Mouse (Mus musculus) limb, embryonic 14.5 days (tissue): Measurements from ENCODE around the gene Klf15. TPM values are rescaled to one million over a fixed set of nuclear protein-coding genes. Genes with fewer than 3 reads are reported as not detected.

Experiments used
- ATAC-seq: fragments of 200-750 bp; cut with Nextera tagmentation; 2 replicates; pipeline ENCODE4 v1.8.0; 2017; ENCODE audit warnings: low read depth, moderate number of reproducible peaks, moderate TSS enrichment; ENCODE audit not compliant: low FRiP score
- DNase-seq: peaks from one replicate; pipeline ENCODE4 v3.0.0-alpha.2; 2015; ENCODE audit warnings: low spot score
- H3K27ac ChIP-seq: fragments of 300-500 bp; sonication (generic); replicated peaks from 2 replicates; pipeline ENCODE4 v1.5.1; 2014; ENCODE audit warnings: low read depth, mild to moderate bottlenecking, low read length, moderate library complexity, mixed read lengths
- H3K27me3 ChIP-seq: fragments of 300-500 bp; sonication (generic); 2 replicates; pipeline ENCODE4 v1.6.1; 2014; ENCODE audit warnings: low read length, mixed read lengths; ENCODE audit not compliant: control insufficient read depth, insufficient read depth
- H3K36me3 ChIP-seq: fragments of 300-500 bp; sonication (generic); 2 replicates; pipeline ENCODE4 v1.6.1; 2014; ENCODE audit warnings: mild to moderate bottlenecking, low read length, moderate library complexity, mixed read lengths; ENCODE audit not compliant: control insufficient read depth, insufficient read depth
- H3K4me1 ChIP-seq: fragments of 300-500 bp; sonication (generic); 2 replicates; pipeline ENCODE4 v1.6.1; 2014; ENCODE audit warnings: antibody characterized with exemption, low read length, mixed read lengths; ENCODE audit not compliant: control insufficient read depth, insufficient read depth
- H3K4me2 ChIP-seq: fragments of 300-500 bp; sonication (generic); replicated peaks from 2 replicates; pipeline ENCODE4 v1.6.1; 2014; ENCODE audit warnings: low read depth, mild to moderate bottlenecking, low read length, moderate library complexity; ENCODE audit not compliant: severe bottlenecking
- H3K4me3 ChIP-seq: fragments of 300-500 bp; sonication (generic); replicated peaks from 2 replicates; pipeline ENCODE4 v1.5.1; 2014; ENCODE audit warnings: low read length
- H3K9ac ChIP-seq: fragments of 300-500 bp; sonication (generic); 2 replicates; pipeline ENCODE4 v1.6.1; 2014; ENCODE audit warnings: mild to moderate bottlenecking, low read depth, low read length, moderate library complexity; ENCODE audit not compliant: severe bottlenecking
- H3K9me3 ChIP-seq: fragments of 300-500 bp; sonication (generic); 2 replicates; pipeline ENCODE4 v1.6.1; 2016; ENCODE audit warnings: low read length; ENCODE audit not compliant: control insufficient read depth
- POLR2A ChIP-seq: fragments of 200-500 bp; IDR thresholded peaks from 2 replicates; pipeline ENCODE4 v1.8.0; 2012; ENCODE audit warnings: inconsistent platforms, mild to moderate bottlenecking, moderate library complexity, borderline replicate concordance; ENCODE audit not compliant: insufficient read depth, insufficient read length; ENCODE audit errors: extremely low read depth
- WGBS: fragments of 180-500 bp; shearing (Covaris S2); extraction: QIAGEN DNeasy Blood & Tissue Kit; methylation state at CpG from one replicate; pipeline ENCODE4 v1.1.7; 2014; 5-methylcytosine and 5-hydroxymethylcytosine counted together
- polyA plus RNA-seq, 2 experiments: library from polyadenylated mRNA; depleted of rRNA in 1 of 2; stranded (reverse) in 1 of 2; unstranded in 1 of 2; fragments of >200 nt; fragmentation: Nextera tagmentation in 1 of 2; extraction: Ambion mirVana in 1 of 2; gene quantifications; 2 replicates each; pipeline versions ENCODE4 v1.2.1 to v1.2.3; 2012 to 2014

The Klf15 gene
- polyA plus RNA-seq, 2 experiments, result 5.3 to 7.0 TPM

DNA sequence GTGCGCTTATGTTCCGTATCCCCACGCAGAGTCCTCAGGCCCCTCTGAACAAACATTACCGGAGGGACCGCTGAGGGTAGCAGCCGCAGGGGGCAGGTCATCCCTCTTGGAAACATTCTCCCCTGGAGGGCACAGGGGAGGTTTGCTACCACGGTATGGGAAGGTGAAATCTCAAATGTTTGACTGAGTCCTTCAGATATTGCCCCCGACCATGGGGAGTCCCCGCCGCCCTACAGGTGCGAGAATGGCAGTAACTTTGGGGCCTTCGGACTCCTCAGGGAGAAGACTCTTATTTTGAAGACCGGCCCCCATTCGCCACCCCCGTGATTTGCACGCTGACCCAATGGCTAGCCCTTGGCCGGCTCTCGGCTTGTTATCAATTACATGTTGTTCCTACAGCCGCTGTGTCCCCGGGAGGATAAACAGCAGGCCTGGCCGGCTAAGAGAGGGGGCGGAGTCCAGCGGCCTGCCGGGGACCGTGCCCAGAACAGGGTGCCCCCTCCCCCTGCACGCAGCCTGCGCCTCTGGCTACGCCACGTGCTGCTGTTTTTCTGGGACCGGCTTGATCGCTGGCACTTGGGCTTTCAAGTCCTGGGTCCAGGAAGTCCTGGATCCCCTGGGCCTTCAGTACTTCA, 969 bp downstream of the Klf15 start:
- Histone ChIP-seq H3K4me2 (peak overlapping the region; percentile 100), H3K27ac (no peak overlapping the region)
- no peak for TF ChIP-seq POLR2A

DNA sequence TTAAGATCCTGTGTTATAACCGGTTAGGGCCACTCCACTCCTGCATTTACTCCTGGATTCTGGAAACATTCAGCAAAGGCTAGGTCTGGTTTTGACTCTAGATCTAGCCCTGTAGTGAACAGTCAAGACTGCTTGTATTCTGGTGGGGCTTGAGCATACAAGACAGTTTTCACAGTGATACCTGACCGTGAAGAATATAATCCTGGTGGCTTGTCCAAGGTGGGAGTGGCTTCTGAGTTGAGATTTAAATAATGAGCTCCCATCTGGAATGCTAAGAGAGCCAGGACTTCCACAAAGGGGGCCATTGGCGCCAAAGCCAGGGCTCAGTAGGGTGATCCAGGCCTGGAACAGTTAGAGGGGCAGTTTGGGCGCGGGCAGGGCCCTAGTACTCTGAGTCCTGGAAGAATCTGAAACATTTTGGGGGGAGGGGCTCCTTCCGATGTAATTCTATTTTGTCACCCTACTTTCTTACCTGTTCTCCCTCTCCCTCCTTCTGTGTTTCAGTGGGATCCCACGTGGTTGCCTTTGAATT, 1.6 kb downstream of the Klf15 start:
- no peak overlapping the region for H3K27ac ChIP-seq
- peaks cover 15% of the 10 kb centered on the region for H3K4me1 ChIP-seq
- 31% methylated on average over 7 of the region's 7 CpGs for WGBS
- peaks cover 23% of the 10 kb centered on the region for H3K27me3 ChIP-seq
- H3K9ac ChIP-seq, result 0 out of 2 replicates have a peak overlapping the region, but pooled peaks have one; percentile 66
- no peaks in the 10 kb centered on the region for H3K36me3 ChIP-seq
- H3K4me3 ChIP-seq, result peak overlapping the region; percentile 64
- no peak for DNase-seq
- TF ChIP-seq POLR2A, result no peak
- ATAC-seq, result no peak
- peak overlapping the region; percentile 100 for H3K4me2 ChIP-seq
- H3K9me3 ChIP-seq, result no peaks in the 10 kb centered on the region

More for the DNA sequence above, 969 bp downstream of the Klf15 start:
- Histone ChIP-seq H3K27me3 (peaks cover 23% of the 10 kb centered on the region), H3K36me3 (no peaks in the 10 kb centered on the region), H3K9me3 (no peaks in the 10 kb centered on the region), H3K4me1 (peaks cover 15% of the 10 kb centered on the region), H3K9ac (peak overlapping the region; percentile 66), H3K4me3 (peak overlapping the region; percentile 64)
- DNase-seq (peak; percentile 56), ATAC-seq (peak; percentile 66; the same call in 1 of the 2 replicates)
- 2% methylated on average over 31 of the region's 31 CpGs for WGBS

DNA sequence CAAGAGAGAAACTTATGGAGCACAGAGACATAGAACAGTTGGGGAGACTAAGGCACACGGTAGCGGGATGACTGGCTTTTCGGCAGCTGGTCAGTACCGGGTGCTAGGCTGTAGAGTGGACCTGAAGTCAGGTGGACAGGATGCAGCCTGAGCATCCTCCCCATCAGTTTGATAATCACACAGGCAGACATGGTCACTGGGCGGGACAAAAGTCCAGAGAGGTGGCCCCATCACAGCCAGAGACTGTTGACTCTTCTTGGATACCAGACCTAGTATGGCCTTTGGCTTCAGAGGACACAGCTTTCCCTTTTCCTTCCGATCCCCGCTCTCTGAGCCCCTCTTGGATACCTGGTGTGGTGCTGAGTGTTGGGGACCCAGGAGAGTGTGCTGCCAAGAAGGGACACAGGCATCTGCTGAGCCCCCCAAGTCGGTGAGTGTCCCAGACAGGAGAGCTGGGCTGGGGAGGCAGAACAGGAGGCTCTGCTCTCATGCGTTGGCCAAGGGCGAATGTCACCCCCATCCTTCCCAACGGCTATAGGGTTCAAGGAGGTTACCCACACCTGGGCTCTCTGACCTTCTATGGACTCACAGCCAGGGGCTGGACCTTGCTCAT, 2.8 kb downstream of the Klf15 start:
- no peak for TF ChIP-seq POLR2A
- no peak overlapping the region for H3K9ac ChIP-seq
- WGBS, result 91% methylated on average over 11 of the region's 11 CpGs
- no peak overlapping the region for H3K4me3 ChIP-seq
- ATAC-seq (no peak), DNase-seq (no peak)
- H3K27me3 ChIP-seq, result peaks cover 23% of the 10 kb centered on the region
- peaks cover 15% of the 10 kb centered on the region for H3K4me1 ChIP-seq
- no peaks in the 10 kb centered on the region for H3K36me3 ChIP-seq
- H3K9me3 ChIP-seq, result no peaks in the 10 kb centered on the region
- H3K4me2 ChIP-seq, result no peak overlapping the region
- no peak overlapping the region for H3K27ac ChIP-seq

DNA sequence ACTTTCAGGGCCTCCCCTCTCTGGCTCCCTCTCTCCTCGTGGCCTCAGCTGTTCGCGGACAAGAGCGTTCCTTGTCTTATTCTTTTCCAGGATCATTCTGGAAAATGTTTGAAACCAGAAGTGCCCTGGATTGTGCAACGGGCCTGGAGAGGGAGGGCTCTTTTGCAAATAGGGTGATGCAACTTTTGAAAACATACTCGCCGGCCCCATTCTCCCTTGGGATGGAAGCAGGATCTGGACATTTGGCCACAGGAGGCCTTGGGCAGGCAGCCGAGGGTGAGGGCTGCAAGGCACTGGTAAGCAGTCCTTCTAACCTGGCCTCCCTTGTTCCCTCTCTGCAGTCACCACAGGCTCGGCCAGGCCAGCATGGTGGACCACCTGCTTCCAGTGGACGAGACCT, 3.7 kb downstream of the Klf15 start:
- DNase-seq (no peak), ATAC-seq (no peak)
- H3K27ac ChIP-seq, result no peak overlapping the region
- no peak for TF ChIP-seq POLR2A
- H3K4me2 ChIP-seq, result no peak overlapping the region
- no peaks in the 10 kb centered on the region for H3K36me3 ChIP-seq
- H3K27me3 ChIP-seq, result peaks cover 20% of the 10 kb centered on the region
- no peak overlapping the region for H3K4me3 ChIP-seq
- peaks cover 21% of the 10 kb centered on the region for H3K4me1 ChIP-seq
- no peaks in the 10 kb centered on the region for H3K9me3 ChIP-seq
- no peak overlapping the region for H3K9ac ChIP-seq
- 83% methylated on average over 10 of the region's 10 CpGs for WGBS

DNA sequence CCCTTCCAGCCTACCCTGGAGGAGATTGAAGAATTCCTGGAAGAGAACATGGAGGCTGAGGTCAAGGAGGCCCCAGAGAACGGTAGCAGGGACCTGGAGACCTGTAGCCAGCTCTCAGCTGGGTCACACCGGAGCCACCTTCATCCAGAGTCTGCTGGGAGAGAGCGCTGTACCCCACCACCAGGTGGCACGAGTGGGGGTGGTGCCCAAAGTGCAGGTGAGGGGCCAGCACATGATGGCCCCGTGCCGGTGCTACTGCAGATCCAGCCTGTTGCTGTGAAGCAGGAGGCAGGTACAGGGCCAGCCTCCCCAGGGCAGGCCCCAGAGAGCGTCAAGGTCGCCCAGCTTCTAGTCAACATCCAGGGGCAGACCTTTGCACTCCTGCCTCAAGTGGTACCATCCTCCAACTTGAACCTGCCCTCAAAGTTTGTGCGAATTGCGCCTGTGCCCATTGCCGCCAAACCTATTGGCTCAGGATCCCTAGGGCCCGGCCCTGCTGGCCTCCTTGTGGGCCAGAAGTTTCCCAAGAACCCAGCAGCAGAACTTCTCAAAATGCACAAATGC, 4.6 kb downstream of the Klf15 start:
- Histone ChIP-seq H3K4me3 (no peak overlapping the region), H3K27me3 (peaks cover 12% of the 10 kb centered on the region), H3K4me2 (no peak overlapping the region), H3K9ac (no peak overlapping the region), H3K27ac (no peak overlapping the region), H3K9me3 (no peaks in the 10 kb centered on the region), H3K4me1 (peaks cover 24% of the 10 kb centered on the region), H3K36me3 (no peaks in the 10 kb centered on the region)
- DNase-seq (no peak), ATAC-seq (no peak)
- TF ChIP-seq POLR2A, result no peak
- WGBS, result 89% methylated on average over 11 of the region's 12 CpGs
